In genomic region chr12:116622665-116623387, GRCm38 (mm10) we compare ENCODE assay signal across 10 mouse cellular contexts.
A peak's percentile ranks its signal among the peaks of the same experiment; 100 is the strongest.
DNase-seq lines count a peak whose midpoint lies in the region; ATAC-seq and TF ChIP-seq lines count a peak whose summit lies in the region.
"Had no signal": no experiment of that assay in that cellular context is flagged by ENCODE, and none has a peak within 500 bp of the region (broad histone marks: within the 10 kb centered on the region; RNA-seq: fewer than 3 reads in every experiment).

No protein-coding gene starts in this region.

- no peak overlapping the region for H3K9ac ChIP-seq in forebrain, postnatal 0 days
- H3K9ac ChIP-seq in forebrain, embryonic 15.5 days (replicated peaks) = no peak overlapping the region
- H3K9ac ChIP-seq: neural tube, embryonic 15.5 days had no signal

- no peaks in the 10 kb centered on the region for H3K9me3 ChIP-seq in forebrain, postnatal 0 days (ENCODE audit: low read length)
- no peaks in the 10 kb centered on the region for H3K9me3 ChIP-seq in forebrain, embryonic 15.5 days
- H3K9me3 ChIP-seq: neural tube, embryonic 15.5 days had no signal

- no peak overlapping the region for H3K4me2 ChIP-seq in forebrain, postnatal 0 days (ENCODE audit: low read depth)
- H3K4me2 ChIP-seq in forebrain, embryonic 15.5 days (replicated peaks) = no peak overlapping the region
- H3K4me2 ChIP-seq: neural tube, embryonic 15.5 days had no signal

- no peak overlapping the region for H3K27ac ChIP-seq in forebrain, postnatal 0 days (ENCODE audit: low read depth, low read length)
- H3K27ac ChIP-seq in forebrain, embryonic 15.5 days (replicated peaks) = no peak overlapping the region
- H3K27ac ChIP-seq: neural tube, embryonic 15.5 days had no signal

- ATAC-seq in forebrain, postnatal 0 days = peak; percentile 53
- ATAC-seq in forebrain, embryonic 15.5 days (replicated peaks) = no peak

- no peak overlapping the region for H3K4me3 ChIP-seq in forebrain, postnatal 0 days (ENCODE audit: low read depth, low read length)
- no peak overlapping the region for H3K4me3 ChIP-seq in forebrain, embryonic 15.5 days
- H3K4me3 ChIP-seq: neural tube, embryonic 15.5 days had no signal

- intact Hi-C loops in left cerebral cortex, postnatal 4 days (cut with DNase I) = loop anchor here (5.0 kb wide), 2 partner anchors 136 to 551 kb away; partner anchors contain the start of gene Ptprn2

- 56% methylated on average over 6 of the region's 6 CpGs for WGBS in forebrain, postnatal 0 days
- WGBS in forebrain, embryonic 15.5 days = 55% methylated on average over 6 of the region's 6 CpGs

- H3K27me3 ChIP-seq in forebrain, postnatal 0 days (ENCODE audit: insufficient read depth, low read length) = no peaks in the 10 kb centered on the region
- no peaks in the 10 kb centered on the region for H3K27me3 ChIP-seq in forebrain, embryonic 15.5 days
- H3K27me3 ChIP-seq: neural tube, embryonic 15.5 days had no signal

- H3K4me1 ChIP-seq in forebrain, postnatal 0 days (ENCODE audit: insufficient read depth) = no peaks in the 10 kb centered on the region; the same call in 1 of the 2 replicates
- no peaks in the 10 kb centered on the region for H3K4me1 ChIP-seq in forebrain, embryonic 15.5 days

- no peaks in the 10 kb centered on the region for H3K36me3 ChIP-seq in forebrain, postnatal 0 days (ENCODE audit: insufficient read depth)
- H3K36me3 ChIP-seq in forebrain, embryonic 15.5 days = no peaks in the 10 kb centered on the region
- H3K36me3 ChIP-seq: neural tube, embryonic 15.5 days had no signal

- DNase-seq in forebrain, postnatal 0 days = peak; percentile 69
- DNase-seq in brain, adult 2 months (ENCODE audit: low read depth, low spot score) = peak; percentile 95
- peak; percentile 37 to 38 for DNase-seq in frontal cortex, postnatal 10 days (ENCODE audit: low spot score in 2 of 2)
- peak; percentile 74 for DNase-seq in left cerebral cortex, postnatal 4 days
- DNase-seq in thymus, postnatal 25 days = no peak
- no peak for DNase-seq in urinary bladder, postnatal 25 days (ENCODE audit: low spot score)
- no peak for DNase-seq in urinary bladder, adult 2 months (ENCODE audit: low spot score)
- DNase-seq: liver had no signal

- no peak for TF ChIP-seq CTCF in forebrain, postnatal 0 days (IDR thresholded peaks at IDR 0.05; ENCODE audit: low read depth)

Comparison
In these comparisons a context has a peak if more than half of its experiments do, and no peak if none do; other contexts are left out.
1. DNase-seq: peak in forebrain, postnatal 0 days (single experiment), brain, adult 2 months (single experiment), frontal cortex, postnatal 10 days (2 of 2) and left cerebral cortex, postnatal 4 days (single experiment); none in thymus, postnatal 25 days (single experiment), urinary bladder, postnatal 25 days (single experiment) and urinary bladder, adult 2 months (single experiment).